Comparison of ENCODE assay signal across 40 mouse cellular contexts in genomic region chr5:92183071-92183830, GRCm38 (mm10). TPM values are rescaled to one million over a fixed set of nuclear protein-coding genes. Genes with fewer than 3 reads are reported as not detected.
DNase-seq lines count a peak whose midpoint lies in the region; ATAC-seq and TF ChIP-seq lines count a peak whose summit lies in the region.
"Had no signal": no experiment of that assay in that cellular context is flagged by ENCODE, and none has a peak within 500 bp of the region (broad histone marks: within the 10 kb centered on the region; RNA-seq: fewer than 3 reads in every experiment).

No protein-coding gene starts in this region.

- no peaks in the 10 kb centered on the region for H3K9me3 ChIP-seq in midbrain, embryonic 11.5 days (ENCODE audit: control insufficient read depth, low read length)
- H3K9me3 ChIP-seq in midbrain, postnatal 0 days (ENCODE audit: low read length) = no peaks in the 10 kb centered on the region
- peaks cover under 1% of the 10 kb centered on the region; the same call in 1 of the 2 replicates for H3K9me3 ChIP-seq in forebrain, embryonic 10.5 days
- H3K9me3 ChIP-seq: embryonic facial prominence, embryonic 12.5 days; limb, embryonic 10.5 days; limb, embryonic 15.5 days; liver, embryonic 13.5 days; midbrain, embryonic 13.5 days; neural tube, embryonic 15.5 days had no signal

- H3K4me3 ChIP-seq in midbrain, embryonic 11.5 days (ENCODE audit: low read depth, low read length) = no peak overlapping the region
- no peak overlapping the region for H3K4me3 ChIP-seq in midbrain, postnatal 0 days (ENCODE audit: low read depth, low read length)
- H3K4me3 ChIP-seq in forebrain, embryonic 10.5 days = no peak overlapping the region
- H3K4me3 ChIP-seq: embryonic facial prominence, embryonic 12.5 days; heart, embryonic 12.5 days; hindbrain, embryonic 10.5 days; layer of hippocampus, adult 2 months; limb, embryonic 10.5 days; limb, embryonic 15.5 days; liver, embryonic 13.5 days; megakaryocyte, embryonic 14.5 days; midbrain, embryonic 13.5 days; neural tube, embryonic 15.5 days had no signal

- H3K9ac ChIP-seq in midbrain, embryonic 11.5 days (ENCODE audit: low read length) = no peak overlapping the region
- no peak overlapping the region for H3K9ac ChIP-seq in midbrain, postnatal 0 days (replicated peaks; ENCODE audit: low read length, poor library complexity, severe bottlenecking)
- H3K9ac ChIP-seq: embryonic facial prominence, embryonic 12.5 days; heart, embryonic 12.5 days; limb, embryonic 15.5 days; liver, embryonic 13.5 days; midbrain, embryonic 13.5 days; neural tube, embryonic 15.5 days had no signal

- no peaks in the 10 kb centered on the region for H3K27me3 ChIP-seq in midbrain, embryonic 11.5 days (ENCODE audit: control insufficient read depth, insufficient read depth, low read length)
- H3K27me3 ChIP-seq in midbrain, postnatal 0 days (ENCODE audit: insufficient read depth, low read length) = no peaks in the 10 kb centered on the region
- no peaks in the 10 kb centered on the region for H3K27me3 ChIP-seq in forebrain, embryonic 10.5 days (ENCODE audit: poor library complexity, severe bottlenecking)
- H3K27me3 ChIP-seq: embryonic facial prominence, embryonic 12.5 days; heart, embryonic 12.5 days; limb, embryonic 15.5 days; liver, embryonic 13.5 days; megakaryocyte, embryonic 14.5 days; midbrain, embryonic 13.5 days; neural tube, embryonic 15.5 days had no signal

- TF ChIP-seq CTCF in midbrain, postnatal 0 days (IDR thresholded peaks at IDR 0.05) = no peak

- no peak overlapping the region for H3K4me2 ChIP-seq in midbrain, embryonic 11.5 days
- no peak overlapping the region for H3K4me2 ChIP-seq in midbrain, postnatal 0 days (ENCODE audit: low read depth, low read length, poor library complexity, severe bottlenecking)
- H3K4me2 ChIP-seq: embryonic facial prominence, embryonic 12.5 days; heart, embryonic 12.5 days; limb, embryonic 15.5 days; liver, embryonic 13.5 days; midbrain, embryonic 13.5 days; neural tube, embryonic 15.5 days had no signal

- no peaks in the 10 kb centered on the region for H3K4me1 ChIP-seq in midbrain, embryonic 11.5 days (ENCODE audit: control insufficient read depth, insufficient read depth, low read length)
- H3K4me1 ChIP-seq in midbrain, postnatal 0 days (ENCODE audit: insufficient read depth, low read length) = no peaks in the 10 kb centered on the region
- H3K4me1 ChIP-seq in forebrain, embryonic 10.5 days = peaks cover 3% of the 10 kb centered on the region; the same call in 1 of the 2 replicates
- H3K4me1 ChIP-seq: embryonic facial prominence, embryonic 12.5 days; heart, embryonic 12.5 days; hindbrain, embryonic 10.5 days; limb, embryonic 10.5 days; limb, embryonic 15.5 days; liver, embryonic 13.5 days; midbrain, embryonic 13.5 days; neural tube, embryonic 15.5 days had no signal

- WGBS in midbrain, embryonic 11.5 days = 91% methylated on average over 8 of the region's 8 CpGs
- WGBS in midbrain, postnatal 0 days = 91% methylated on average over 8 of the region's 8 CpGs
- 90% methylated on average over 8 of the region's 8 CpGs for WGBS in forebrain, embryonic 10.5 days

- no peak overlapping the region for H3K27ac ChIP-seq in midbrain, embryonic 11.5 days (ENCODE audit: low read depth, low read length)
- no peak overlapping the region for H3K27ac ChIP-seq in midbrain, postnatal 0 days (ENCODE audit: low read depth, low read length)
- no peak overlapping the region for H3K27ac ChIP-seq in forebrain, embryonic 10.5 days
- H3K27ac ChIP-seq: embryonic facial prominence, embryonic 12.5 days; hindbrain, embryonic 10.5 days; layer of hippocampus, adult 2 months; limb, embryonic 10.5 days; limb, embryonic 15.5 days; liver, embryonic 13.5 days; midbrain, embryonic 13.5 days; neural tube, embryonic 15.5 days; stomach, postnatal 0 days had no signal

- H3K36me3 ChIP-seq in midbrain, embryonic 11.5 days (ENCODE audit: control insufficient read depth, insufficient read depth, low read length) = peaks cover 4% of the 10 kb centered on the region
- peaks cover 33% of the 10 kb centered on the region for H3K36me3 ChIP-seq in midbrain, postnatal 0 days (ENCODE audit: insufficient read depth, low read length)
- H3K36me3 ChIP-seq in forebrain, embryonic 10.5 days (replicated peaks) = peaks cover 78% of the 10 kb centered on the region

- no peak for ATAC-seq in CD4-positive, CD25-positive, alpha-beta regulatory T cell, adult 4 months
- no peak for ATAC-seq in midbrain, embryonic 11.5 days (ENCODE audit: low FRiP score)
- no peak for ATAC-seq in midbrain, postnatal 0 days (ENCODE audit: low FRiP score)
- no peak for ATAC-seq in frontal cortex, adult (ENCODE audit: low TSS enrichment)
- ATAC-seq: activated CD4-positive, CD25-positive, alpha-beta regulatory T cell, adult 4 months; hindbrain, embryonic 16.5 days; lung, postnatal 0 days; midbrain, embryonic 13.5 days had no signal

- peak; percentile 18 for DNase-seq in CD4-positive, CD25-positive, alpha-beta regulatory T cell, adult 2 months (ENCODE audit: low read depth, low spot score)
- DNase-seq in midbrain, embryonic 11.5 days (ENCODE audit: low spot score, missing footprints) = peak; percentile 73
- no peak for DNase-seq in midbrain, postnatal 0 days (ENCODE audit: low spot score)
- DNase-seq in thymus, postnatal 0 days (ENCODE audit: low spot score) = peak; percentile 81
- DNase-seq in thymus, postnatal 4 days = peak; percentile 72
- no peak for DNase-seq in forebrain, embryonic 10.5 days (ENCODE audit: extremely low spot score, low spot score)
- DNase-seq: adrenal gland, adult 8-10 months; cerebellum, adult 8-10 months; cerebellum, postnatal 36 days; gastrocnemius, postnatal 25 days; heart, adult 18-20 months; heart, postnatal 10 days; kidney, adult 2 months; kidney, postnatal 36 days; liver, embryonic 13.5 days; lung, adult 18-20 months; lung, postnatal 4 days; retina, postnatal 1 day; right cerebral cortex, postnatal 14 days had no signal

RNA-seq across cellular contexts. Expression of gene U90926, which starts 32.0 kb away (rescaled TPM):
- not detected for polyA plus RNA-seq in CD4-positive, CD25-positive, alpha-beta regulatory T cell, adult 4 months (2017; shearing (Covaris generic))
- polyA plus RNA-seq in midbrain, embryonic 11.5 days (2014; fragmentation: Nextera tagmentation; extraction: Ambion mirVana) = not detected in 2 replicates
- total RNA-seq in midbrain, postnatal 0 days (2014; rRNA removed) = not detected in 2 replicates
- polyA plus RNA-seq in midbrain, postnatal 0 days (2015; fragmentation: Nextera tagmentation; extraction: Ambion mirVana) = not detected in 2 replicates
- polyA plus RNA-seq in thymus, postnatal 0 days (2015; fragmentation: Nextera tagmentation; extraction: Ambion mirVana) = 0.48 and 0.63 TPM in 2 replicates
- polyA plus RNA-seq in forebrain, embryonic 10.5 days (2016; fragmentation: Nextera tagmentation; extraction: Ambion mirVana) = not detected in 2 replicates
- total RNA-seq: adrenal gland, adult 8-10 months; gastrocnemius, adult 18-20 months; gastrocnemius, postnatal 25 days; heart, adult 18-20 months; heart, postnatal 10 days; layer of hippocampus, adult 2 months; layer of hippocampus, postnatal 25 days; left cerebral cortex, postnatal 10 days; monocyte, adult 5-6 weeks had no signal
- polyA plus RNA-seq: activated CD4-positive, CD25-positive, alpha-beta regulatory T cell, adult 4 months; embryonic facial prominence, embryonic 12.5 days; heart, embryonic 12.5 days; hindbrain, embryonic 10.5 days; hindbrain, embryonic 16.5 days; intestine, embryonic 14.5 days; kidney, adult 2 months; limb, embryonic 10.5 days; limb, embryonic 15.5 days; liver, embryonic 13.5 days; lung, postnatal 0 days; midbrain, embryonic 13.5 days; neural tube, embryonic 15.5 days; small intestine, adult 2 months; stomach, postnatal 0 days had no signal

RNA-seq across cellular contexts. Expression of gene Uso1, which starts 45.5 kb away (rescaled TPM):
- polyA plus RNA-seq in CD4-positive, CD25-positive, alpha-beta regulatory T cell, adult 4 months (2017; shearing (Covaris generic)) = 10 to 100 TPM; 35.5 to 36.5 TPM
- 25.9 and 29.4 TPM in 2 replicates for polyA plus RNA-seq in midbrain, embryonic 11.5 days (2014; fragmentation: Nextera tagmentation; extraction: Ambion mirVana)
- 22.4 and 23.6 TPM in 2 replicates for total RNA-seq in midbrain, postnatal 0 days (2014; rRNA removed)
- 25.9 and 27.0 TPM in 2 replicates for polyA plus RNA-seq in midbrain, postnatal 0 days (2015; fragmentation: Nextera tagmentation; extraction: Ambion mirVana)
- polyA plus RNA-seq in thymus, postnatal 0 days (2015; fragmentation: Nextera tagmentation; extraction: Ambion mirVana) = 32.6 and 43.5 TPM in 2 replicates
- 37.0 and 38.8 TPM in 2 replicates for polyA plus RNA-seq in forebrain, embryonic 10.5 days (2016; fragmentation: Nextera tagmentation; extraction: Ambion mirVana)

Comparison
In these comparisons a context has a peak if more than half of its experiments do, and no peak if none do; other contexts are left out.
1. DNase-seq: peak in CD4-positive, CD25-positive, alpha-beta regulatory T cell, adult 2 months (single experiment), midbrain, embryonic 11.5 days (single experiment), thymus, postnatal 0 days (single experiment) and thymus, postnatal 4 days (single experiment); none in midbrain, postnatal 0 days (single experiment) and forebrain, embryonic 10.5 days (single experiment).